Mouse (Mus musculus): ENCODE results near the gene 9330182L06Rik.

Gene 9330182L06Rik

DNA sequence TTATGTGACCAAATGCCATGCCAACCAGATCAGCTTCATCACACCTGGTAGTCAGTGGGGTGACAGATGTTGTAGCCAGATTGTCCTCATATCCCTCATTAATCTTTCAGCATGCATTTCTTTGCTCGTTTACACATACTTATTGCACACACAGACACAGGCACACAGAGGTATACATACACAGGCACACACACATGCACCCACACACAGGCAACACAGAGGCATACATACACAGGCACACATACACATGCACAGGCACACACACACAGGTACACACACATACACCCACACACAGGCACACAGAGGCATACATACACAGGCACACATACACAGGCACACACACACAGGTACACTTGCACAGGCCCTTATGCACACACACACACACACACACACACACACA lies 99.0 kb downstream of the 9330182L06Rik start:
- DNase-seq = no peak

DNA sequence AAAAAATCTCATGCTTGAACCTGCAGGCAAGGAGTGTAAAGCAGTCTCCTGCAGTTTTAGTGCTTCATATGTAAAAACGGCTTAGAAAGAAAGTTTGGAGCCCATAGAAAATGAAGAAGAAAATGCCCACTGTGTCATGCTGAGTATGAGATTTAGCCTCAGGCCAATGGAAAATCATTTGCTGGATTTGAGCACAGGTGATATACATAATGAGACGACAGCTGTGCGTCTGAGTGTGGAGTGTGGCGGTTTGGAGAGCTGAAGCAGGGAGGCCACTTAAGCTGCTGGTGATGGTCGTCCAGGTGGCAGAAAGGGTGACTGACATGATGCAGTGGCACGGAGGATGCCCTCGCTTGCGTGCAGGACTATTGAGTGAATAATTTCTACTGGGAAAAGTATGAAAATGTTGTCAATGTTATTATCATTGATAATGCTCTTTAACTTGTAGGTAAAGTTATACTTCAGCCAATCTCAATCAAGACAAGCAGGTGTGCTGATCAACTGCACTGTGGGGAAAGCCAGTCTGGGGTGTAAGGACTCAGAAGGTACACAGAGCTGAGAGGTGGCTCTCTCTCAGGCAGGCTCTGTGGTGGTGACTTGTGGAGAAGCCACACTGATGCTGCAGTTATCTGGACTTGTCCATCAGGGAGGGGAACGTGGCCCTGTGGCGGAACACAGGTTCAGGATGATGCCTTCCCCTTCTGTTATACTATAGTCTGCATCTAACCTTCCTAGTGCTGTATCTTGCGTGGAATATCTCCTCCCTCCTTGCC lies 102.2 kb downstream of the 9330182L06Rik start:
- DNase-seq = no peak

DNA sequence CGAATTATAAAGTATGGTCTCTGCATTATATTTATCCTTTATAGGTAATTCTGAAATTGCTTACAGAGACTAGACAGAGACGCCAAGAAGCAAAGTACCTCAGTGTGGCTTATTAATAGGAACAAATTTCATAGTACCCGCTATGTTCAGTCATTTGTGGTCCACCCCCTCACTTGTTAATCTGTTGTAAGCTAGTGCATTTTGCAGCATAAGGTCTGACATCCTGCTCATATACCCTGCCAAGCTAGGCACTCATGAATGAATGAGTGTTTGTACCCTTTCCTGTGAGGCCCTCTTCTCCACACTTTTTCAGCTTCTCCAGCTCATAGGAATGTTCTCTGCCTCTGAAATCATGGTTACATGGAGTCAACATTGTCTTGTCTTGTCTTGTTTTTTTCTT lies 105.2 kb downstream of the 9330182L06Rik start:
- DNase-seq = no peak

DNA sequence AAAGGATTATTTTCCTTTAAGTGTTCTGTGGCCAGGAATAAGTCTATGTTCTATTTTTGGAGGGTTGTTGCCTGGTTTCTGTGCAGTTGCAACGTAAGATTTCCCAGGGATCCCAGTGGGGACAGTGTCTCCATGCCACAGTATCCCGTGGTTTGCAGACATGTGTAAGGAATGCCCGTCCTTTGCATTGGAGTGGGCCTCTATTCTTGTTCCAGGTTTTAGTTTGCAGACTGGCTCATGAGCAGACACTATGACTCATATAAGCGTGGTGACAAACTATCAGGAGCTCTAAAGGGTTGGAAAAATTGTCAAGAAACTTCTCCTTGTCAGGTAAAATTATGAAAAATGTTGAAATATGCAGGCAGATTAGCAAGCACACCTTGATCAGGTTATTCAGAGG lies 107.4 kb downstream of the 9330182L06Rik start:
- DNase-seq = no peak

DNA sequence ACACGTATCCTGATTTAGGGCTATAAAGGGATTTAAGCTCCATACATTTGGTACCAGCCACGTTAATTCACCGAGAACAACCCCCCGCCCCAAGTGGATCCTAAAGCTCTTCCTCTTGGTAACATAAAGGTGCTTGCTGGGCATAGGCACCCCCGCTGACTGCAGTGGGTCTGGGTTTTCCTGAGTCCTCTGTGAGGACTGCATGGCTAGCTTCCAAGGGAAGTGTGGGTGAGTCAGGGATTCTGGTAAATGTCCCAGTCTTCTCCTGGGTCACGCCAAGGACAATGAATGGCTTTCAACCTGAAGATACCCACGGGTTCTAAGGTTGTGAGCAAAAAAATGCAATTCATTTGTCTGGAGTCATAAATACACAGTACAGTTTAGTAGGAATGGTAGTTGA lies 124.0 kb downstream of the 9330182L06Rik start:
- DNase-seq = no peak

DNA sequence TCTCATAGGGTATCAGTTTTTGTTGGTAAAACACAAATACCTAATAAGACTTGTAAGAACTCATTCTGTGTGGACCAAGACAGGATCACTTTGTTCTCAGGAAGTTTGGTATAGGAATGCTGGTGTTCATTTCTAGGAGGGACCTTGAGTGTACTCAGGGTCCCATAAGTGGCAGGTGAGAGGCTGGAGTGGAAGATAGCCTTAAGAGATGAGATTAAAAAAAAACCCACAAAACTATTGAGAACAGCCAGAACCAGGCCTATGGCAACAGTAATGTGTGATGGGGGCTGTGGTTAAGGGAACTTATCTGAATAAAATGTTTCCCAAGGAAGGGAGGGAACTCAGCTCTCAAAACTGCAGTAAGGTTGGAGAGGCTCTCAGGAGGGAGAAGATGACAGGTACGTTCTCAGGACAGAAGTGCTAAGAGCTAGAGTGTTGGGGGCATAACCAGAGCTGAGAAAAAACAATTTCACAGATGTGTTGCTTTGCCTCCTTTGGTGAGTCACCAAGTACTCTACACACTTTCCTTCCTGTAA lies 126.0 kb downstream of the 9330182L06Rik start:
- DNase-seq = no peak

DNA sequence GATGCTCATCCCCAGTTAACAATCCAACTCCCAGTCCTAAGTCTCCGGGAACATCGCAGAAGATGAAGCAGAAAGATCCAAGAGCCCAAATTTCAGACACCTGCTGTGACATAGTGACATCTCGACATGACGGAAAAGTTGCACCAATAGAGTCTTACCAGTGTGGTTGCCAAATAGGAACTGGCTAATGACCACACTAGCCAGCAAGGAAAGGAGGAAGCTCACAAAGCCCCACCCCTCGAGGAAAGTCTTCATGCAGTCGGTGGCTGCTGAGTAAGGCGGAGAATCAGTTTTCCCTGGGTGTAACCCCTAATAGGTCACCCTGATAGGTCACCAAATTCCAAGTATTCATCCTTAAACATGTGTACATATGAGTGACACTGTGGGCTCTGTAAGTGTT lies 151.2 kb downstream of the 9330182L06Rik start:
- DNase-seq = no peak

DNA sequence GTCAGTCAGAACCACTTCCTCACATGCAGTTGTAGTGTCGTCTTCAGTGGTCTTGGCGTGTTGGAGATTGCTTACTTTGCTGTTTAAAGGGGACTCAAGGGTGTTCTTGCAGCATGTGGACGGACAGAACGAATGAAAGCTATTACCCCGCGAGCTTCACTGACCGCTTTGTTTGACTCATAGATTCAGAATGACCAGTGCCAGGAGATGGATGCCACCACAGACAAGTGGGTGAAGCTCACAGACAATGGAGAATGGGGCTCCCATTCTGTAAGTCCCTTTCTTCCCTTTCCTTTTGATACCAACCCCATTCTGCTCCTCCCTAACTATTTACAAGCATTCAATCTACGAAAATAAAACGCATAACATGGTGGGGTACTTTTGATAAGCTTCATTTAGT lies 151.9 kb downstream of the 9330182L06Rik start:
- no peak for DNase-seq

DNA sequence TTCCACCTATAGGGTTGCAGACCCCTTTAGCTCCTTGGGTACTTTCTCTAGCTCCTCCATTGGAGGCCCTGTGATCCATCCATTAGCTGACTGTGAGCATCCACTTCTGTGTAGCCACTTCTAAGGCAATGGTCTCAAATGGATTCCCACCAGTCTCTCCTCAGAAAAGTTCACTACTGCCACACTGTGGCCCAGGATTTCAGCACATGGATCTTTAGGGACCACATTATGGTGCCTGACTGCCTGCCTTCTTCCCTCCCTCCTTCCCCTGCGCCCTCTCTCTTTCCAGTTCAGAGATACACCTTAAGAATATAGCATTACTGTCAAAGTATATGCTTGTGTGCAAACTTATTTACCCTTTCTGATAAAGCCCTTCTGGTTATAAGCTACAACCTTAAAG lies 154.0 kb downstream of the 9330182L06Rik start:
- no peak for DNase-seq

DNA sequence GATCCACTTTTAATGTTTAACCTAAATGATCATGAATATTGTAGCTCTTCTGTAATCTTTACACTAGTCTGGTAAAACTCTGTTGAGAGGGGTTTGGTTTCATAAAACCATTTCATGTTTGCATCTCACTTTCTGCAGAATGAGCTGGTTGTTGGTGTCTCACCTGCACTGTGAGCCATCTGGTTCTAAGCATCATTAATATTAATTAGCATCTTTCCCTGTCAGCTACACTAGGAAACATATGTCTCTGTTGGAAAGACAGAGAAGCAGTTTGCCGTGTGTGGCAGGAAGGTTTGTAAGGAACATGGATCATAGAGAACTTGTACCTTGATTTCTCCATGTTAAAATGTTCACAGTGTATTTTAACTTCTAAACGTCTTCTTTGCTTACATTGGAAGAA lies 158.5 kb downstream of the 9330182L06Rik start:
- no peak for DNase-seq

DNA sequence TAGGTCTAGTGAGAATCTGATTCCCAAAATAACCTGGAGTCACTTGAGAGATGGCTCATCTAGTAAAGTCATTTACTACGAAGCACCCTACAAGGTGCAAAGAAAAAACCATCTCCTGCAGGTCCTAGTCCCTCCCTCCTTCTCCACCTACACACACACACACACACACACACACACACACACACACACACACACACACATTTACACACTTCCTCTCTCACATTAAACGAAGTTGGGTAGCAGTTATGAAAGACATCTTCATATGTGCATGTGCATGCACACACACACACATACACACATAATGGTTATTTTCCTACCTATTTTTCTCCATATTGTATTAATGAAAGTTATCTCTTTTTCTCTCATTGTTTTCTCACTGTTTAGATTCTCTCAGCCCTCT lies 161.2 kb downstream of the 9330182L06Rik start:
- DNase-seq = no peak

DNA sequence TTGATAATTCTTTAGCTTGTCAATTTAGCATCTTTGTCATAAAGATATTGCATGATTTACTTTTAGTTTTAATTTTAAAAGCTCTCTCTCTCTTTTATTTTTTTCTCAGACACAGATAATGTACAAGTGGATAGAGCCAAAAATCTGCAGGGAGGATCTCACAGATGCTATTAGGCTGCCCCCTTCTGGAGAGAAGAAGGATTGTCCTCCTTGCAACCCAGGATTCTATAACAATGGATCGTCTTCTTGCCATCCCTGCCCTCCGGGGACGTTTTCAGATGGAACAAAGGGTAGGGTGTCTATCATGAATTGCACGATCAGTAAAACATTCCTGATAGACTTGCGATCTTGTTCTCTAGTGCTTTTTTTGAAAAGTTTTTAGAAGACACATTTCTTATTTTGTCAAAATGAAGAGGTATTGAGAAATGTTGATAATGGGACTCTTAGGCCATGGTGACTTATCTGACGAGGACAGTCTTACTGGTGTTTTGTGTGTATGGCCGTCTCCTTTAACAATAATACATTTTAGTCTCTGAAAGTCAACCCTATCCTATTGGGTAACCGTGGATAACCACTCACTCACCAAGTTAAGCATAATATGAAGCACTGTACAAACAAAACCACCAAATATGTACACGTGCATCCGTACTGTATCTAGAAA lies 161.8 kb downstream of the 9330182L06Rik start:
- no peak for DNase-seq

DNA sequence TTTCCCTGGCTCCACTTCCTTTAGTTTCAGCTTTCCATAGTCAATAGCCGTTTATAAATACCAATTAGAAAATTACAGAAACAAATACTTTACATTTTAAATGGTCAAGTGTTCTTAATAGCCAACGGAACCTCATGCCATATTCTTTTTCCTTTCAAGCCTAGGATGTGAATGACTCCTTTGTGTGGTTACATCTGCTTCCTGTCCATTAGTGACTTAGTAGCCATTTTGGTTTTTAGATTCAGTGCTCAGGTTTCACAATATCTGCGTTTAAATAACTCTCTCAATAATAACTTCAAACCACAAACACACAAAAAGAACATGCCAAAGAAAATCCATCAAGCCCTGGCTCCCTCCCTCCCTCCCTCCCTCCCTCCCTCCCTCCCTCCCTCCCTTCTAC lies 162.8 kb downstream of the 9330182L06Rik start:
- no peak for DNase-seq

DNA sequence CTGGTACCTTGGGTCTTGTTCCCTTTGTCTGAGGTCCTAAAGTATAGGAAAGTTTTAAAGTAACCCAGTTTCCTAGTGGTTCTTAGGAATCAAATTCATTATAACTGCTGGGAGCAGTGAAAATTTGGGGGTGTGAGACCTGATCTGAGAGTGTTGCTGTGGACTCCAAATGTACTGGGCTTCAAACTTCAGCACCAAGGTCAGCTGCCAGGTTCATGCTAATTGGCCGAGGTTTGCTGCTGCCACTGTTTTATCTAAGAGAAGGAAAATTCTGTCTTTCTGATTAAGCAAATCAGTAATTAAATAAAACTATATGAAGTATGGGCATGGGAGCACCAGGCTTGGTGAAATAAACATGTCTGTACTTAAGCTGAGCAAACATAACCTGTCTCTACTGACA lies 180.2 kb downstream of the 9330182L06Rik start:
- peak; percentile 16 for DNase-seq

DNA sequence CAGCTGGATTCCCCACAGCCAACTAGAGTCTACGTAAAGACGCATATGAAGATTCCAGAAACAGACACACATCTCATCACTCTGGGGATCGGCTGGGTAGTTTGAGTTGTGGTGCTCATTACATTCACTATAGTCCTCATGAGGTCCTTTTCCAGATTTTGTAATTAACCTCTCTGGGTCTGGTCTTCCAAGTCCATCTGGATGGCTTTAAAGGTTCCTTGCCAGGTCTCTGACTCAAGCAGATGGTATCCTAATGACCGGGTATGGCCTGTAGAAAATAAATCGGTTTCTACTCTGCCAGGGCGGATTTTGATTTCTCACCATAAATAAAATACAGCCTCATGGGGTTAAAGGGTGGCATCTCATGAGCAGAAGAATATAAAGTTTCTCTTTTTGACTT lies 183.0 kb downstream of the 9330182L06Rik start:
- no peak for DNase-seq

DNA sequence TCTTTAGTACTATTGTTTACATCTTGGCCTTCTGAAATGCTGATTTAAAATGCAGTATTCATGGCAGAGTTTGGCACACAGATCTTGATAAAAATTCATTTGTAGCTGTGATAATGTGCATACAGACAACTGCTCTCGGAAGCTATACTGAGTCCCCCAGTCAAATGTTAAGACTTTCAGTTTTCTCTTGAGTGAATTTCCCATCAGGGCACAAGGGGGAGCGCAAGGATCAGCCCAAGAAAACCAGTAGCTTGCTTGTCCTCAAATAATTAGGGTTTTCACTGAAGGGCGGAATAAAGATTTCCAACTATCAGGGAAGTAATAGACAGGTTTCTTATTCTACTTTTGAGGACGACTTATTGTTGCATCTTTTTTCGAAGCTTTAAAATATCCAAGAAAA lies 183.7 kb downstream of the 9330182L06Rik start:
- DNase-seq = no peak

DNA sequence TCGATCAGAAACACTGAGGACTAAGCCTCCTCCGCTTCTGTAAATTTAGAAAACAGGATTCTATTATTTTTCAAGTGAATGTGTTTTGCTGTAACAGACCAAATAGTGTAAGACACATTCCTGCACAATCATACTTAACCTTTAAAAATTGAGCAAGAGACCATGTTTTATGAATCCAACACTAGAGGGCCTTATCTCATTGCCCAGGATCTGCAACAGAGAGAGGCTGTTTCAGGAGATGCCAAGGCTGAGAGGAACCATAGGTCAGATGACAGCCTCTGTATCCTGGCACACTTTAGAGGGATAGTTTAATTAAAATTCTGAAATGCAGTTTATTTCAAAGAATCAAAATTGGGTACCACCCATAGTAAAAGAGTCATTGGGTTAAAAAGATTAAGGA lies 187.4 kb downstream of the 9330182L06Rik start:
- no peak for DNase-seq

DNA sequence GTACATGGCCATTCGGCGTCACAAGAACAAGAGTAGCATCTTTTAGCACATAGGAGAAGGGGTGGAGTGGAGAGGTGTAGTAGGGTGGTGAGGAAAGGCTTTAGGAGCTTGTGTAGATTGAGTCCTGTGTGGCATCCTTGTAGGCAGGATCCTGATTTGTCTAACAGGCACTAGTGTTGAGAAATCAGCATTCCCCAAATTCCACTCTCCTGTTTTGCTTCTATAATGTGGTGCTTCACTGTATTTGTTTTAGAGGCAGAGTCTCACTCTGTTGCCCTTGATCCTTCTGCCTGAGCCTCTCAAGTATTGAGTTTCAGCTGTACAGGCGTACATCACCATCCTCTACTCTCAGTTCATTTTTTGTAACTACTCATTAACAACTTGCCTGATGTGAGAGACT lies 211.7 kb downstream of the 9330182L06Rik start:
- no peak for DNase-seq

DNA sequence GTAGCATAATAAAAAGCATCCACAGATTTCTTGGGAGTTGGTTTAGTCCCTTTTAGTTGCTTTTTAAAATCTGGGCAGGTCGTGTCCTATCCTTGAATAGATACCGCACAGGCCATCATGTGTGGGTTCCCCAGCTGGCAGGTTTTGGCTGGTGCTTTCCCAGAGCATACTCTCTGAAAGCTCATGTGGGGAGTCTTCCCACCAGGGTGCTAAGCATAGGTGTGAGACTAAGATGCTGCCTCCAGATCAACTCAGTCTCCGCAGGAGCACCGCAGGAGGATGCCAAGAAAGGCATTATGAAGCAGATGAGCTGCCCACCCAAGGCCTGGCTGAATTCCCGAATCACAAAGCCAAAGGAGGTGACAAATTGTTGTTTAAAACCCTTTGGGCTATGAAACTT lies 229.5 kb downstream of the 9330182L06Rik start:
- no peak for DNase-seq

DNA sequence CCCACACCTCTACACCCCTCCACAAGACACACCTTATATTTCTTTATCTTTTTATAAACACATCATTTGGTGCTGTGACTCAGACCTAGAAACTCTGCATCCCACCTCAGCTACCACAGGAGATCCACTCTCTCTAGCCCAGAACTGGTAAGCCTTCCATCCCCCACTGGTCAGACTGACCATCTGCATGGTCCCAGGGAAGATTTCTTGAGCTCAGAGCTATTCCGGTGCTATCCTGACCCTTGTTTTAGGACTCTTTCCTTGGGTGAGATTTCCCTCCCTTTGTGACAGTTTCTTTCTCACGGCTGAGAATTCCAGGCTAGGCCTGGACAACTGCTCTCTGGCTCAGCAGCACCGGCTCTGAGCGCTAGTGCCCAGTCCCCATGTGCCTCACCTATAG lies 231.3 kb downstream of the 9330182L06Rik start:
- DNase-seq = no peak

DNA sequence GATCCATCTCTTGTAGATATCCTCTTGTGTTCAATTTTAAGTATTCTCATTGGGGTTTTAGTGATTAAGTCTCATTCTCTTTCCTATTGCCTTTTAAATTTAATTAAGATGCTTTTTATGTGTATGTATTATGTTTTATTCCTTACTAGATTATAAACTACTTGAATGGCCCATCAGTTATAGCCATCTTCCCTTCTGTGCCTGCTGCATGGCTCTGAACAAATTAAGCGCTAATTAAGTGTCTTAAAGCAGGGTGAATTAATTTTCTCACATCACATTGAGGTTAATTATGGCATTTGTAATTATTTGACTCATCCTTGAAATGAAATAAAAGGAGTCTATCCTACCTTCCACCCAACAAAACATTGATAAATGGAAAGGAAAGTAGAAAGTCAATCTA lies 245.1 kb downstream of the 9330182L06Rik start:
- no peak for DNase-seq

DNA sequence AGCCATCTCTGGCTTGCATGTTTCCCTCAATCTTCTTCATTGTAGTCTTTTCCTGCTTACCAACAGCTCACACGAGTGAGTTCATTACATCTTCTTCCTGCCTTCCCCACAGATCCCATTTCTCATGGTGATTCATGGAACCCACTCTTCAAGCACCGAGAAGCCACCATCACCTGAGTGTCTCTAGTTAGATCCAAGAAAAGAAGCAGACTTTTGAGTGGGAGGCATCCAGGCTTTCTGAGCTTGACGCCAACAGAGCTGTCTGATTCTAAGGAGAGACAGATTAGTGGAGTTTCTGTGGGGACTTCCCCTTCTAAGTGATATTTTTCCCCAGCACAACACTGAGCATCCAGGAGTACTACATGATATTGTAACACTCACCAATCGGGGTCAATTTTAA lies 259.6 kb downstream of the 9330182L06Rik start:
- DNase-seq = no peak
